Mouse (Mus musculus): ENCODE results near the gene Hist1h1t. TPM values are rescaled to one million over a fixed set of nuclear protein-coding genes. Genes with fewer than 3 reads are reported as not detected.
A peak's percentile ranks its signal among the peaks of the same experiment; 100 is the strongest.
"Not testable (repeated sequence)": the region's sequence is repeated elsewhere in the genome, so short reads cannot be mapped to it uniquely, and the experiment has no call there.

Hist1h1t gene
- total RNA-seq, 2 experiments from 2014 or later = not detected

DNA sequence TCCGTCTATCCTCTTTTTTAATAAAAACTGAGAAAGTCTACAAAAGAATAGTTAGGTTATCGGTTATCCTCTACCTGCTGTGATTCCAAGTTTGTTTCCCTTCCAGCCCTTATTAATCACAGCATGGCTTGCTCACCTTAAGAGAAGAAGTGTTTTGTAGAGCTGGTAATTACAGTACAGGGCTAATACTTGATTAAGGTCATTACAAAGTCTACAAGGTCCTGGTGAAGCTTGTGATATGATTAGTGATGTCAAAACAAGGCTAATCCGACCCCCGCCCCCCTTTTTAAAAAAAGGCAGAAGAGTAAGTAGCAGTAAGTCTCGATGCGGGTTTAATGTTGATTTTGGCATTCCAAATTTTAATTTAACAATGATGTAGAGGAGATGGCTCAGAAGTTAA is 3.4 kb downstream of the Hist1h1t start:
- no peak for DNase-seq (ENCODE audit: low spot score in 2 of 2)

- no peak for DNase-seq (ENCODE audit: low spot score in 2 of 2)
Measured at GRCm38 (mm10) chr13:23699767-23700166, 4.2 kb downstream of the Hist1h1t start.

- peak; percentile 64 to 87 for DNase-seq (ENCODE audit: low spot score in 2 of 2)
Measured at GRCm38 (mm10) chr13:23700786-23701520, 5.3 kb downstream of the Hist1h1t start.

DNA sequence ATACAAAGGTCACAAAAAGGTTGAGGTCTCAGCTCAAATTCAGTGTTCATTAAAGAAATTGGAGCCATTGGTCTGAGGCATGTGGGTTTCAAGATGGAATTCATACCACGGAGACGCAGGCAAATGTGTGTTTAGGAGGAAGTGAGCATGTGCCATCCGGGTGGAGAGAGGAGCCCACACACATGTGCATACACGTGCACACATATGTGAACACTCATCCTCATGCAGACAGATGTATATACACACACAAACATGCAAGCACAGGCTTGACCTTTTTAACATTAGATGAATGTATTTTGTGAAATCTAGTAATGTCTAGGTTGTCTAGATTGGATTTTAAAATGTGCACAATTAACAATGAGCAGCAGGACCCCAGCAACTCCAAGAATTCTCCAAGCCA is 6.6 kb downstream of the Hist1h1t start:
- no peak for DNase-seq (ENCODE audit: low spot score in 2 of 2)

DNA sequence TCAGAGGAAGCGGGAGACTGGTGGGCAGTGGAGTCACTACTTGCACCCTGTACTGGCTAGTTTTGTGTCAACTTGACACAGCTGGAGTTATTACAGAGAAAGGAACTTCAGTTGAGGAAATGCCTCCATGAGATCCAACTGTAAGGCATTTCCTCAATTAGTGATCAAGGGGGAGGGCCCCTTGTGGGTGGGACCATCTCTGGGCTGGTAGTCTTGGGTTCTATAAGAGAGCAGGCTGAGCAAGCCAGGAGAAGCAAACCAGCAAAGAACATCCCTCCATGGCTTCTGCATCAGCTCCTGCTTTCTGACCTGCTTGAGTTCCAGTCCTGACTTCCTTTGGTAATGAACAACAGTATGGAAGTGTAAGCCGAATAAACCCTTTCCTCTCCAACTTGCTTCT is 7.2 kb downstream of the Hist1h1t start:
- not testable (repeated sequence) for DNase-seq (ENCODE audit: low spot score in 2 of 2)

DNA sequence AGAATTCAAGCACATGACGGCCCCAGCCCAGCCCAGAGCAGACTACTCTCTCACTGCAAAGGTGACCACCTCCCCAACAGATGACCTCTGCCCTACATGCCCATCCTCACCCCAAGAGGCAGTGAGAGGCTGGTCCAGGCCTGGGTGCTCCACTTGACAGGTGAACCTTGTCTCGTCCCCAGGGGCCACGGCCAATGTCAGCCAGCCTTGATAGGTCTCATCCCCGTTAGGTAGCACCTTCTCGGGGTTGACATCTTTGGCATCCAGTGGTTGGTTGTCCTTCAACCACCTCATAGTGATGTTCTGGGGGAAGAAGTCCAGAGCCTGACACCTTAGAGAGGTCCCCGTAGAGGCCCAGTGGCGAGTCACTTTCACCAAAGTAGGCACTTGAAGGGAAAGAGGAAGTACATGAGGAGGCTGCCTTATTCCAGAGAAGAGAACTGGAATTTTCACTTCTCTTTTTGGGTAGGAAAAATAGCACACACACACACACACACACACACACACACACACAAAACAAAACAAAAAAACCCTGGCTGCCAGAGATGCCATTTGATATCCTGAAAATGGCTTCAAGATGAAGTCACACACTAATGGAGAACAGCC is 10.2 kb downstream of the Hist1h1t start:
- DNase-seq (ENCODE audit: low spot score in 2 of 2) = no peak

GRCm38 (mm10) chr13:23706771-23707170 is 11.2 kb downstream of the Hist1h1t start:
- no peak for DNase-seq (ENCODE audit: low spot score in 2 of 2)

DNA sequence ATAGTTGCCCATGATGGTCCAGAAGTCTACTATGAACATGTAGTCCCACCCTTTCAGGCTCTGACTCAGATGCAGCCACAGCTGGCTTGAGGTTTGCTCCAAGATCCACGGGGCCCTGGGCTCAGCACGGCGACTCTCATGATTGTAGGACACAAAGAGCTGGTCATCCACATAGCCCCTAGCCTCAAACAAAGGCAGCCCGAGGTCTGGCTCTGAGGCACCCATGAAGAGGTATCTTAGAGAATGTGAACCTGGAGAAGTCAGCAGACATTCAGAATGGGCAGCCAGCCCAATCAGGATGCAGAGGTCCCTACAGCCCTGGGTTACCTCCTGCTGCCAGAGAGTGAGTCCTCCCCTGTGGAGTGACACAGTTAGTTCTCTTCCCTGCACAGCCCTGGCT is 12.4 kb downstream of the Hist1h1t start:
- DNase-seq (ENCODE audit: low spot score in 2 of 2) = no peak

DNA sequence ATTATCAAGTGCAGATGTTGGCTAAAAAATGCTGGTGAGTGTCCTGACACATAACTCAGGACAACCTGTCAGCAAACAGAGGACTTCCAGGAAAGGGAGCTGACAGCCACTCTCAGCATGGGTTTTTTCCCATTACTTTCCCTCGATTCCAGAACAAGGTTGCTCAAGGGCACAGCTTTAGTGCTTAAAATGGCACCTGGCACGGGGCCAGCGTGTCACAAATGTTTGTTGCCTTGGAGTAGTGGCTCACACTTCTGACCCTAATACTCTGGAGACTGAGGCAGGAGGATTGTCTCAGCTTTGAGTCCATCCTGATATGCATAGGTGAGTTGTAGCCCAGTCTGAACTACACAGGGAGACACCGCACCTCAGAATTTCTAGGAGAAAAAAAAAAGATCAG is 13.0 kb downstream of the Hist1h1t start:
- no peak for DNase-seq (ENCODE audit: low spot score in 2 of 2)

DNA sequence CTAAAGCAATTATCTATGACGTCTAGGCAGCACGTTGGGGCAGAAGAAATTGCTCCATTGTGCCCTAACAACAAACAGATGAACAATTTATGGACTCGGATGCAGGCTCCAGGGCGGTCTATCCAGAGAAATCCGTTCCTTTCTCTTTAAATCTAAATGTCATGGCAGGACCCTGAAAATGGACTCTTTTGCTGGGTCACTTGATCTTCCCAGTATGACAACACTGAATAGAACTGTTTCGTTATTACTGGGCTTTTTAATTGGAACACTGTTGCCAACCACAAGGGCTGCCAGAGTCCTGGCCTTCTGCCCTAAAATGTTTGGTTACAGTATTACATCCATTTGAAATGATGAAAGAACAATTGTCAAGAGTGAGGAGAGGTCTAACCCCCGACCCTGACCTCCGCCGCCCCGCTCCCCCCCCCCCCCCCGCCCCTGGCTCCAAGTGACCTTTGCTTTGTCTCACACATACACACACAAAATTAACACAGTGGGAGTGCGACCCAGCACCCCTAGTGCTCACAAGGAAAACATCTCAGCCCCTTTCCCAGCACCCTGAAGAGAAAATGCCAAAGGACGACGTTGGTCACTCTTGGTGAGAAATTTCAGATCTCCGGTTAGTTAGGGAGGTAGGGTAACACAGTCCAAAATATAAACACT is 14.2 kb downstream of the Hist1h1t start:
- DNase-seq (ENCODE audit: low spot score in 2 of 2) = no peak

- no peak for DNase-seq (ENCODE audit: low spot score in 2 of 2)
Measured at GRCm38 (mm10) chr13:23710374-23711089, 14.9 kb downstream of the Hist1h1t start, which contains the start of gene Hfe. Gene Hfe, minus strand, starts transcription at chr13:23710854.

DNA sequence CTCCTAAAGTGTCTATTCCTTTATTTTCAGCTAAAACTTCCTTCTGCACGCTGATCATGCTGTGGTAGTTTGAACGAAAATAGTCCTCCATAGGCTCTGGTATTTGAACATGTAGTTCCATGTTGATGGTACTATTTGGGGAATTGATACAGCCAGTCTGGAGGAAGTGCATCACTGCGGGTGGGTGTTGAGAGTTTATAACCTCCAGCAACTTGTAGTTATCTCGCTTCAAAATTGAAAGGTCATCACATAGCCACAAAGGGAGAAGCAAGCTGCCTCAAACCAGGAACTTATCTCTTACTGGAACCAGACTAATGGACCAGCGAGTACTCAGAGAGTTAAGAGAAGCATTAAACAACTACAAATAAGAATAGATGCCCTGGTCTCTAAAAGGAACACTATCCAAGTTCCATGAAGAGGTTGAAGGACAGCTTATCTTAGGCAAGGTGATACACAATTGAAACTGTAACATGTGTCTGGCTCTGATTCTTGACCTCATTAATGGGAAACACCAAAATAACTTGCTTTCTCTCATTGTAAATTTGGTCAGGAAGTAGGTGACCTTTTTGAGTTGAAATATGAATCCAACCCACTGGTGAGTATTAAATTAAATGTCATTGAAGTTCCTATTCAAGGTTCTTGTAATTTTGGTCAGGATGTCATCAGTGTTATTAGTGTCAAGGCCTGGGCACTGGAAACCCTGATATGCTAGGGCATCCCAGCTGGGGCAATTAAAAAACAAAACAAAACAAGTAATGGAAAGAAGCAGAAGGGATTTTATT is 20.8 kb downstream of the Hist1h1t start:
- DNase-seq (ENCODE audit: low spot score in 2 of 2) = no peak

DNA sequence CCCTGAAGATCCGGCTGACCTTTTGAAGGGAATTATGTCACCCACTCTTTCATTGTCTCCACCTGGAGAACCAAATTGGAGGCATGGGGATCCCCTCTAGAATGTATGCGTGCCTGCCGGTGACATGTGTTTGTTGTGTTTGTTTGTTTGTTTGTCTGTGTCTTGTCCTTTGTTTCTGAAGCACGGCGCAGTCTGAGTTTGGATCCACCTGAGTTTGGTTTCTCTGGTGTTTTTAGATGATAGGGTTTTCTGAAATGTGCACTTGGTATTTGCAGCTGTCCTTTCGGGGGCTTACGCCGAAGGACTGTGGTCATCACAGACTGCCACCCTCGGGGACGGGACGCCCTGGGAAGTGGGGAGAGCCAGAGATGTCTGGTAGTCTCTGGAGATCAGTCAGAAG is 21.6 kb downstream of the Hist1h1t start:
- no peak for DNase-seq (ENCODE audit: low spot score in 2 of 2)

DNA sequence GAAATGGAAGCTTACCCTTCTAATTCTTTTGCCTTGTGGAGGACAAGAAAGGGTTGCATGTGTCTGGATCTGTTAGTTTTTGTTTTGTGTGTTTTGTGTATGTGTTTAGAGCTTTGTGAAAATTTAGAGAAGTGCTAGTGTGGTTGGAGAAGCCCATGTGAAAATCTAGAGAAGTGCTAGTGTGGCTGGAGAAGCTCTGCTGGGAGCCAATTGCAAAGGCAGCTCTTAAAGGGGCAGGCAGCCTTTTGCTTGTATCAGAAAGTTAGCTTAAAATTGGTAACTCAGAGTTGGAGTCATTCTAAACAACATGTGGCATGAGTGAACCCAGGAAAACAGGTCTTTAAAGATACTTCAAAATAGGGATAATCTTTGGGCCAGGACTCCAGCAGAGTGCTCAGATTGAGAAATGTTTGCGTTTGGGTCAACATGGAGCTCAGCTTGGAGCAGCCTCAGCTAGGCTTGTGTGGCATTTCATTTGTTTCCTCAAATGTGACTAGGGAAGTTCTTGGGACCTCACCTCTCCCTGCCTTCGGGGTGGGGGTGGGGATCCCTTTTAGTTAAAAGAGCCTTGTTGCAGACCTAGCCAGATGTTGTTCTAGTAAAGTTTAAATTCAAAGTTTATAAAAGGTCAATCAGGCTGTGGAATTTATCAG is 22.1 kb downstream of the Hist1h1t start:
- not testable (repeated sequence) for DNase-seq (ENCODE audit: low spot score in 2 of 2)

DNA sequence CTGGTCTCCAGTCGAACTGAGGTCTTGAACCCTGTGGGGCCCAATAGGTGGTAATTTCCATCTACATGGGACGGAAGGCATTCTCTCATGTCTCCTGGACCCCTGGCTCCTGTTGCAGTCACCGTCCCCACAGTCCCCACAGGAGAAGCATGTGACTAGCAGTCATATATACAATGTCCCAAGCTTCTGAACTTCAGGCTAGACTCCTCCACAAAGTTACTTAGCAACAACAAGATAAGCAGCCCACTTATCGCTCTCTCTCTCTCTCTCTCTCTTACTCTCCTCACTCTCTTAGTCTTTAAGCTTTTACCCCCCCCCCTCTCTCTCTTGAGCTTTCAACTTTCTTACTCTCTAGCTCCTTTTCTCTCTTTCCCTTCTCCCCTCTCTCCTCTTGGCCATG is 28.6 kb downstream of the Hist1h1t start:
- no peak for DNase-seq (ENCODE audit: low spot score in 2 of 2)

DNA sequence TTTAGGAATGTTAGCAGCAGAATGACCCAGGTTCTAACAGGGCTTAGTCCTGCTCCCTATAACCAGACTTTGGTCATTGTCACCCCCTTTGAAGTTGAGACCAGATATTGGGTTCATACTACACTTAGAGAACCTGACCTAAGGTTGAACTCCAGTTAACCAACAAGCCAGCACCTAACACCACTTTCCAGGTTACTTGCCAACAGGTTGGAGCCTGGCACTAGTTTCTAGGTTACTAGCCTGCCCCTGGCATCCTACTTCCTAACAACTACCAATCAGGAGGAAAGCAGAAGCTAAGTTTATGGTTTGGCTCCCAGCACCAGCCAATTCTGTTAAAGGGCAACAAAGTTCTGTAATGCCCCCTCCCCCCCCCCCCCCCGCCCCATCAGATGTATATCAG is 29.6 kb downstream of the Hist1h1t start:
- DNase-seq (ENCODE audit: low spot score in 2 of 2) = no peak

DNA sequence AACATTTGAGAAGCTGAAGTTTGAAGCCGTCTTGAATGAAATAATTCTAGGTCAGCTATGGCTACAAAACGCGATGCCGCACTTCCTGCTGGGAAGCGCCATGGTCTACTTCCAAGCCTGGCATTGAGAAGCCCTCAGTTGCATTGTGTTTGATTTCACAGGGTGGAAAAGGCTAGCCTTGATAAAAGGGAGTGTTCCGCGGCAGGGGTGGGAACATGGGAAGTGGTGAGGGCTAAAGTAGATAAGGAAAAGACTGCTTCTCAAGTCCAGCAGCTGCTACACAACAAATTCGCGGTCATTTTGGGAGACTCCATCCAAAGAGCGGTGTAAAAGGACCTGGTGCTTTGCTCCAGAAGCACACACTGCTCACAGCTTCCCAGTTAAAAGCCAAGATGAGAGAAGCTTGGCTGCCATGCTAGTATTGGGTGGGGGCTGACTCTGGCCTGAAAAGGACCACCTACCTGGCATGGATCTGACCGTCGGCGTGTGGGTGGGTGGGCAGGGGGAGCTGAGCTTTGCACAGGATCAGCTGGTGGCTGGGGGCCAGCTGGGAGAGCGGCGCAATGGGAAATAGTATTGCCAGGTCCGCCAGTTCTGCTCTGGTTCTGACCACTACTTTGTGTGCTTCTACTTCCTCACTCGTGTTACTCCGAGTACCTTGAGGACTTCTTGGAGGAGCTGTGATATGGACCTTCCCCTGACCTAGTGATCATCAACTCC is 33.0 kb downstream of the Hist1h1t start:
- no peak for DNase-seq (ENCODE audit: low spot score in 2 of 2)

- DNase-seq (ENCODE audit: low spot score in 2 of 2) = no peak
Measured at GRCm38 (mm10) chr13:23729192-23729525, 33.5 kb downstream of the Hist1h1t start.

GRCm38 (mm10) chr13:23729706-23730105 is 34.1 kb downstream of the Hist1h1t start:
- DNase-seq (ENCODE audit: low spot score in 2 of 2) = no peak

- no peak for DNase-seq (ENCODE audit: low spot score in 2 of 2)
Measured at GRCm38 (mm10) chr13:23730479-23730878, 34.9 kb downstream of the Hist1h1t start.
